Mouse (Mus musculus): ENCODE measurements around the gene C2. TPM values are rescaled to one million over a fixed set of nuclear protein-coding genes. Genes with fewer than 3 reads are reported as not detected.

The C2 gene
- polyA plus RNA-seq, 1 experiment = 31.1 TPM

DNA sequence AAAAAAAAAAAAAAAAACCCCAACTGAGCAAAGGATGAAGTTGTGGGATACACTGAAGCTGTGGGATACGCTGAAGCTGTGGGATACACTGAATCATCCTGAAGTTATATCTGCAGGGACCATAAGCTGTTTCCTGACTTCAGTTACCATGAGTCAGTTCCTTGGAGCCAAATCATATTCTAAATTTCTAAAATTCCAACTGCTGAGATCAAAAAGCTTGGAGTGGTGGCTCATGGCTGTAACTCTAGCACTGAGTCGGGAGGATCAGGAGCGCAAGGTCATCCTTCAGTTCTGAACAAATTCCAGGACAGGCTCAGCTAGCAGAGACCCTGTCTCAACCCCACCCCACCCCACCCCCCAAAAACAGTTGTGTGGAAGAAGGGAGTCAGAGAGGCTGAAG lies 12.4 kb downstream of the C2 start:
- WGBS = 78% methylated on average over 3 of the region's 3 CpGs
- DNase-seq (ENCODE audit: low read depth, low spot score) = no peak

DNA sequence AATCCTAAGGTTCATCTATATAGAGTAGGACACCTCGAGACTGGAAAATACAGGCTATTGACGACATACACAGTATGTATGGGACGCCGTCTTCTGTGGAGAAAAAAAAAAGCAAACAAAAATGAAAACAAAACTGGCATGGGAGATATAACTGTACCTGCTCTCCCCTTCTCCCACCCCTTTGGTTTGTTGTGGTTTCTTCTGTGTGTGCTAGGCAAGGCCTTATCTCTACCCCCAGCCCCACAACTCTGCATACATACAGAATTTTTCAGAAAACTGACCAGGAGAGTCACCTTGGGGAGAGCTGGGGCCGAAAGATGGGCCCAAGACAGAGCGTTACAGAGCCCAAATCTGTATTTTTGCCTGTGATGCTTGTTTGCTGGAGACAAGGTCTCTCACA lies 13.4 kb downstream of the C2 start:
- WGBS = 92% methylated on average over 6 of the region's 6 CpGs

DNA sequence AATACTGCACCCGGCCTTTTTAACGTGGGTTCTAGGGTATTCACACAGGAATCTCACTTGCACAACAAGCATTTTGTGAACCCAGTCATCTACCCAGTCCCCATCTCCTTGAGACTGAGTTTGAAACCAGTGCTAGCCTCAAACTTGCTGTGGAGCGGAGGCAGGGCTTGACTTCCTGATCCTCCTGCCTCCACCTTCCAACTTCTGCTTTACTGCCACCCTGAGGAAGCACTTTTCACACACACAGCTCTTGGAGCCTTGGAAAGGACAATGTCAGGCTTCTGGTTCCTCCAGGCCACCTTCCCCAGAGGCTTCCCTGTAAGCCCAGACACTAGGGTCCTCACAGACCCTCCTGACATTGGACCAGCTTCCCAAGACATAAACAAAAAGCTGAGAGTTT lies 14.7 kb downstream of the C2 start:
- WGBS = 75% methylated on average over 3 of the region's 3 CpGs
- DNase-seq (ENCODE audit: low read depth, low spot score) = no peak

More for the DNA sequence above, 13.4 kb downstream of the C2 start:
- DNase-seq (ENCODE audit: low read depth, low spot score) = no peak

DNA sequence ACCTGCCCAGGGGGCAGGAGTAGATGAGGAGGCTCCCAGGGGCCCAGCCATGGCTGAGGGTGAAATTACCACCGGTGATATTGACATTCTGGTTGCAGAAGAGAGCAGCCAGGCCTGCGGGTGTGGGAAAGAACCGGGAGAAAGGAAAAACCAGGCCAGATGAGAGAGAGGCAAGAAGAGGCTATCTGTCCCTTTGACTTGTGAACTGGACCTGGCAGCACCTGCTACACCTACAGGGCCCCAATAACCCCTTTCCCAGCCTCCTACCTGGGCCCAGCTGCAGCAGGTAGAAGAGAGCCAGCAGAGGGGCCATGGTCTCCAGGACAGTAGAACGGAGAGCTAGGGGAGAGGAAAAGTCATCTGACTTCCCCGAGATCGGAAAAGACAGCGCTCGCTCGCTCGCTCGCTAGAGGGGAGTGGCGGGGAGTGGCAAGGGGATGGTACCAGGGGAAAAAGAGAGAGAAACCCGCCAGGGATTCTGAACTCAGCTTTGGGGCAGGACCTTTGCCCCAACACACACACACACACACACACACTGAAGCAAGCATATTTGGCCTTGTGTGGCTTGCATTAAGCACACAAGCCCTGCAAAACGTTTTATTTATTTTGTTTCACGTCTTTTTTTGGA lies 16.3 kb downstream of the C2 start, which contains the start of gene Gm20547:
Gm20547 (minus strand) TSS at position 360 of the 628 bp plus-strand sequence.
- DNase-seq (ENCODE audit: low read depth, low spot score) = no peak
- 10% methylated on average over 15 of the region's 15 CpGs for WGBS

DNA sequence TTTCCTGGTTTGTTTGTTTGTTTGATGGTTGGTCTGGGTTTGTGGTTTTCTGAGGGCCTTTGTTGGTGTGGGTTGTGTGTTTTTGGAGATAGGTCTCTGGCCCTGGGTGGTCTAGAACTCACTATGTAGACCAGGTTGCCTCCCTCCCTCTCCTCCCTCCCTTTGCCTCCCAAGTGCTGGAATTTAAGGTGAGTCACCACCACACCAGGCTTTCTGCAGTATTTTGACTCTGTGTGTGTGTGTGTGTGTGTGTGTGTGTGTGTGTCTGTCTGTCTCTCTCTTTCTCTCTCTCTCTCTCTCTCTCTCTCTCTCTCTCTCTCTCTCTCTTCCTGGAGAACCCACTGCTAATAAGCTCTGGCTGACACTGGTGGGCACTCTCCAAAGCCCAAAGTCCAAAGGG lies 16.9 kb downstream of the C2 start:
- no peak for DNase-seq (ENCODE audit: low read depth, low spot score)

DNA sequence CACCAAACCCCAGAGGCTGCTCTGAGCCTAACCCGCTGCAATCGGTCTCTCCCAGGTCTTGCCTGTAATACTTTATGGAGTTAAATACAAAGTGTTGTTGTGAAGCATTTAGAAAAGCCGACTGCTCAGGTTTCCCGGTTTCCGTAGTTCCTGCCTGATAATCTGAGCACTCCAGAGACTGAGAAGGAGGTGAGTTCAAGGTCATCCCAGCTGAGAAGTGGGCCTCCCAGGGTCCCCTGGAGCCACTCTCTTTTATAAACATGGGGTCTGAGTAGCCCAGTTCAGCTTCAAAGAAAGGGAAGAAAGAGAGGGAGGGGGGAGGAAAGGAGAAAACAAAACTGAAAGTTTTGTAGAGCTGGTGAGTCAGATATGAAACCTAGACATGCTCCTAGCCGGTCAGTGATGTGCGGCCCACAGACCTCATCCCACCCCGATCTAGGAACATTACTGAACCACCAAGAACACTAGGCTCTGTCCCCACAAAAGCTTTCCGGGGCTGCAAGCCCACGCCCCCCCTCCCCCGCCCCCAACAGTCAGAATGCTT lies 18.7 kb downstream of the C2 start, which contains the start of gene Zbtb12:
Zbtb12 (plus strand) TSS at position 148 of the 544 bp plus-strand sequence.
- DNase-seq (ENCODE audit: low read depth, low spot score) = no peak
- 51% methylated on average over 11 of the region's 11 CpGs for WGBS

DNA sequence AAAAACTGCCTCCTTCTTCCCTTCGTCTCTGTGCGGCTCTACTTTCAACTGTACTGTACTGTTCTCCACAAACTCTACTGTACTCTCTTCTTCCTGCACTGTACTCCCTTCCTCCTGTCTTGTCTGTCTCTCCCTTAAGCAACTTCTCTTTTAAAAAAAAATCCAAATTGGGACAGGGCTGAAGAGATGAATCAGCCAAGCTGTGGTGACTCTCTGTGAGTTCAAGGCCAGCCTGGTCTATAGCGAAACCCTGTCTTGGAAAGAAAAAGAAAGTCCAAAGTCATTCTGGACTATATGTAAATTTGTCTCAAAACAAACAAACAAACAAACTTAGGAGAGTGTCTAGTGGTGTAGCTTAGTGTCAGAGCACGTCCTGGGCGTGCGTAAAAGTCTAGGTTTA lies 23.7 kb downstream of the C2 start:
- WGBS = 74% methylated on average over 6 of the region's 6 CpGs
- DNase-seq (ENCODE audit: low read depth, low spot score) = no peak

DNA sequence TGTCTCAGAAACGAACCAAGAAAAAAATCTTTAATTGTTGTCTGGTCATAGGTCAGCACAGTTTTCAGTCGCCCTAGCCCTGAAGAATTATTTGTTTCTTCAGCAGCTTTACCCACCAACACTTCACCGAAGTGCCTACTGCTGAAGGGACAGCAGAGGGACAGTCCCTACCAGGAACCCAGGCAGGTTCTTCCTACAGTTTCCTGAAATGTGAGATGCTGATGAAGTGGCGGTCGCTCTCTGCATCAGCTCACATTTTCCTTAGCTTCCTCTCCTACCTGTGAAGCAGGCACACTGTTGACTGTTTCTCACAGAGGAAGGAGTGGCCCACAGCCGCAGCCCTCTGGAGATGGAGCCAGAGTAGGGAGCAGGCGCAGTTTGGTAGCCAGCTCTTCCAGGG lies 32.1 kb downstream of the C2 start:
- 26% methylated on average over 7 of the region's 7 CpGs for WGBS
- no peak for DNase-seq (ENCODE audit: low read depth, low spot score)

DNA sequence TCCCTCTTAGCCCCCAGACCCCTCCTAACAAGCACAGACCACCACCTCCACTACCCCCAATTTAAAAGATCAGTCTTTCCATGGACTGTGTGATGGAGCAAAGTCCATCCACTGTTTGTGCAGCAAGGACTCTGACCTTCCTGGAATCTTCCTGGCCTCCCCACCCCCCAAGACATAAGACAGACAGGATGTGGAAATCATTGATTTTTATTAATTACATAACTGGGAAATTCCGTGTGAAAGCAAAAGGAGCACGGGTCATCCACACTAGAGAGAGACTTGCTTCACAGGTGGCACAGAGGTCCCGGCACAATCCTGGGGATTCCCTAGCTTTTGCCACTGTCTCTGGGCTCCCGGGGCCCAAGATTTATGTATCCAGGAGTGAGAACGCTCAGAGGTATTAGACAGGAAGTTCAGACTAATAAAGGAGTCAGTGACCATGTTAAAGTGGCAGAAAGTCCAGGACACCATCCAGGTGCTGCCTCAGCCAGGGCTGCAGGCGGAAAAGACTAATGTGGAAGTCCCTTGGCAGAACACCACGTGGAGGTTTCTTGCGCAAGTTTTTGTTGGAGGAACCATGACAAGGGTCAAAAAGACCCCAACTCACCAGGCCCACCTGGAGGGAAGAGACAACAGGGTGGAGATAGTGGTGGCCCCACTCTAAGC lies 35.5 kb downstream of the C2 start, which contains the start of gene Cfb:
Cfb (minus strand) TSS at position 103 of the 666 bp plus-strand sequence.
- 27% methylated on average over 8 of the region's 8 CpGs for WGBS

DNA sequence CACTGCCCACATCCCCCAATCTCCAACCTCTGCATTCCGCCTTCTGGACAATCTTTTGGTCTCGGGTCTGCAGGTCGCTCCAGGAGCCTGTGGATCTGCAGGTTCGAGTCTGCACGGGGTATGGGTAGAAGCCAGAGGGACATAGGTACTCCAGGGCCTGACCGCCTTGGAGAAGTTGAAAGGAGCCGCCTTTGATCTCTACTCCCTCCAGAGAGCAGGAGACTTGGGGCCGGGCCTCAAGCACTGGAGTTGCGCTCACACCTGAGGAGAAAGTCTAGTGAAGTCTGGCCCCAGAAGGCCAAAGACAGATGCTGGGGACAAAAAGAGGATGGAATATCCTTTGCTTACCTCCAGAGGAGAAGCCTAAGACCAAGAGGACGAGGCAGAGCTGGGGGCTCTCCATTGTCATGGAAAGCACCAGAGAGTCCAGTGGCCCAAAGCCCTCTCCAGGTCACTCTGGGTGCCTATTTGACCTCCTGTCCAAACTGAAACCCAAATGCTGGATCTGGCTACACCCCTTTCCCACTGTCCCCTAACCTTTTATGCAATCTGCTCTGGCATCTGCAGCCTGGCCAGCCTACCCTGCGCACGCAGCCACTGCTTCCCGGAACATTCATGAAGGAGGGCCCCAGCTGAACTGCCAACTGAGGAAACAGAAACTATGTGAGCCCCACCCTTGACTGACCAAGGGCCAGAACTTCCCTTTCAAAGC lies 36.2 kb downstream of the C2 start:
- WGBS = 35% methylated on average over 13 of the region's 13 CpGs
- DNase-seq (ENCODE audit: low read depth, low spot score) = peak; percentile 53

More for the DNA sequence above, 35.5 kb downstream of the C2 start, which contains the start of gene Cfb:
- DNase-seq (ENCODE audit: low read depth, low spot score) = peak; percentile 47

DNA sequence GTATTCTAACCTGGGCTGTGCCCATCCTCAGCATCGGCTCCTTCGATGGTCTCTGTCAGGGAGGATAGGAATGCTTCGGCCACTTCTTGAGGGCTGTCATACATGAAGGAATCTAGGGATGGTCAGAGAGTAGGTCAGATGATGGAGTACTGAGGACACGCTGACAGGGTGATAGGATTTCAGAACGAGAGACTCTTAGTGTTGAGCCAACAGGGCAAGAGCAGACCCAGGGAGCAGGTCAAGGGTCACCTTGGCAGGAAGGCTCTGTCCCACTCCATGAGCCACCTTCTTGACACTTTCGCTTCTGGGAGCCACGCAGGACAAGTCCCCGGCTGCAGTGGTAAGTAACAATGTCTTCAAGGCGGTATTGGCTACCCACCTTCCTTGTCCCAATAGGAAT lies 37.6 kb downstream of the C2 start:
- no peak for DNase-seq (ENCODE audit: low read depth, low spot score)
- 84% methylated on average over 9 of the region's 9 CpGs for WGBS

DNA sequence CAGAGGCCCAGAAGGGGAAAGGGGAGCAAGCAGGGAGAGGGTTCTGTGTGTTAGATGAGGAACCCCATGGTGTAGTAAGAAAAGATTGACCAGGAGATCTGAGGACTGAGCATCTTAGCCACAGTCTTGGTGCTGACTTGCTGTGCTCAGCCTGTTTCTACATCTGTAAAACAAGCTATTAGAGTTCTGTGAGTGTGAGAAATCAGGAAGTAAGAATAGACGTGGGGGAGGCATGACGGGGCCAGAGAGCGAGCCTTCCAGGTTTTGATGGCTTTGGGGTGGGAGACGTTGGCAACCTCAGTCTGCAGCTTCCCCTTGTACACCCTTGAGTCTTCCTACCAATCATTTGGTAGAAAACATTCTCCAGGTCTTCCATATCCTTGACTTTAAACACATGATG lies 39.4 kb downstream of the C2 start:
- DNase-seq (ENCODE audit: low read depth, low spot score) = no peak
- WGBS = 76% methylated on average over 4 of the region's 4 CpGs

DNA sequence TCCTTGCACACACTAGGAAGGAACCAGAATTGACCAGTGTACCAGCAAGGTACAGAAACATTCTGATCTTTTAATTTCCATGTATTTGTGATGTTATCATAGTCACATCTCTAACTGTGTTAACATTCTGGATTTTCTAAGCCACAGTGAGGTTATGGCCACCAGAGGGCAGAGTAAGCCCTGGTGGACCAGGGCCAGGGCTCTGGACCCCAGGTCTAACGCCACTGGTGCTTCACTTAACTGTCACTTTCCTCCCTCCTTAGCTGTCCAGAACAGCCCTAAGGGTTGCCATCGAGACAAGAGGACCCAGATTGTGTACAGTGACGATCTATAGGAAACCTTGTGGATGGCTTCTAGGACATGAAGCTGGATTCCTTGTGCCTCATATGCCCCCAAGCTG lies 42.2 kb downstream of the C2 start:
- no peak for DNase-seq (ENCODE audit: low read depth, low spot score)
- WGBS = 26% methylated on average over 3 of the region's 3 CpGs

DNA sequence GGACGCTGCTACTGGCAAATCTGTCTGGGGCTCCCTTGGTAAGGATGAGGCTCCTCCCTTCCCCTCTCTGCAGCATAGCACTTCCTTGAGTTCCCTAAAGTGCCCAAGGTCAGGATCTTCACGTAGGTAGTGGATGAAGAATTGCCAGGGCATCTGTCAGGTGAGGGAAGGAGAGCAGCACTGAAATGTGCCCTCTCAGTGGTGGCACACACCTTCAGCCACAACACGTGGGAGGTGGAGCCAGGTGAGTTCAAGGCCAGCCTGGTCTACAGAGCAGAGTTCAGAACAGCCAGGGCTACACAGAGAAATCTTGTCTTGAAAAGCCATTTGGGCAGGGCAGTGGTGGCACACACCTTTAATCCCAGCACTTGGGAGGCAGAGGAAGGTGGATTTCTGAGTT lies 43.3 kb downstream of the C2 start:
- no peak for DNase-seq (ENCODE audit: low read depth, low spot score)
- 36% methylated on average over 3 of the region's 3 CpGs for WGBS

DNA sequence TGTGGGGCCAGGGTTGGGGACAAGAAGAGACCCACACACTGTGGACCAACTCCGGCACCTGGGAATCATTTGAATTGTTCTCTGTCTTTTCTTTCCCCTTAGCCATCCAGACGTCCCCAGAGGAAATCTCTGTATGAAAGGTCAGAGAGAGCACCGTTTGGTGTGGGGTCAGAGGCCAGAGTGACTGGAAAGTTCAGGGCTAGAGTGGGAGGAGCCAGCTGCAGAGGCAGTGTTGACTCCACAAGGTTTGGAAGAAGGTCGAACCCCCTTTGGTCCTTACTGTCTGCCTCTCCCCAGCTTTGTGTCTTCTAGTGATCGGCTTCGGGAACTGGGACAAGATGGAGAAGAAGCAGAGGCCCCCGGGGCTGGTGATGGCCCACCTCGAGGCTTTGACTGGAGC lies 44.6 kb downstream of the C2 start:
- 74% methylated on average over 8 of the region's 8 CpGs for WGBS
- no peak for DNase-seq (ENCODE audit: low read depth, low spot score)

DNA sequence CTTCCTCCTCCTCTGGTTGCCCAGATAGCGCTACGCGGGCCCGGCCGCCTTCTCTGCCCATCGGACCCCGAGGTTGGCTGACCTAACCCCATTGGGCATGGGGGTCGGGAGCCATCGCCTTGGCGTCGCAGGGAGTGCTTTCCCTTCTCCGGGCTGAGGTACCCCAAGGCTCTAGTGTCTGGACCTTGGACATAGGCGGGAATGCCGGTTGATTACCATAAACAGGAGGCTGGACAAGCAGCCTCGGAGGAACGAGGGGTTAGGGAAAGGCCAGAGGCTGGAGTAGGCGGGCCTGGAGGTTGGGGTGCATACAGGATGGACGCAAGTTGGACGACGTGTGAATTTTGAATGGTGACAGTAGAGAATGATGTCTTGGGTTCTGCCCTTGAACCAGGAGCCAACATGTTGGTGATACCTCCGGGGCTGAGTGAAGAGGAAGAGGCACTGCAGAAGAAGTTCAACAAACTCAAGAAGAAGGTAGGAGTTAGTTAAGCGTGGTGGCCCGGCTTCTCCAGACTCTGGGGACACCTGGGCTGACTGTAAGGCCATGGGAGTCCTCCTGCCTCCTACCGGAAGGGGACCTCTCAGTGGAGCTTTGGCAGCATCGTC lies 47.4 kb downstream of the C2 start:
- DNase-seq (ENCODE audit: low read depth, low spot score) = no peak
- WGBS = under 1% methylated on average over 25 of the region's 25 CpGs

DNA sequence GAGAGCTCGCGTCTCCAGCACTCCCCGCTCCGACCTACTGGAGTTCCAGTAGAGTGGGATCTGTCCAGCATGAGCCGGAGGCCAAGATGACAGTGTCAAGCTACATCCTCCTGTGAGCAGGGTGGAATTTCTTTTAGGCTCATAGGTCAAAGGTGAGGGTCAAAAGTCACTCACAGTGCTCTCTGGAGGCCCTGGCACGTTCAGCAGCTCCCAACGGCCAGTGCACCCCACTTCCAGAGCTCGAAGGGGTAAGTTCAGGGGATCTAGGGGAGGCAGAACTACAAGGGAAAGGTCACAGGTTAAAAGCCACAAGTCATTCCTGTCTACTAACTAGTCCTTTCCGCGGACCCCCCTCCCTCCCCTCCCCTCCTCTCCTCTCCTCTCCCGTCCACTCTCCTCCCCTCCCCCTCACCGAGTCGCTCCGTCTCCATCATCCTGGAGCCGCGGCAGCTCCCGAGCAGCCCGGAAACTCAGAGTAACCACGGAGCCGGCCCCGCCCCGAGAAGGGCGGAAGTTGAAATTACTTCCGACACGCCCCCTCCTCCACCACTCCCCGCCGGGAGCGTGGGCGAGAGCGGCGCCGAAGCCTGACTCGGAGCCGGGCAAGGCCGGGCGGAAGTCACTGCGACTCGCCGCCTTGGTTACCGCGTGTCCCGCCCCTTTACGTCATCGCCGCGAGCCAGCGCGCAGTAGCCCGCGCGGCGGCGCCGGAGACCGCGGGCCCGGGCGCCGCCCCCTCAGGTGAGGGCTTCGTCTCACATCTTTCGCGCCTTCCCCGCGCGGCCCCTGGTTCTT lies 48.1 kb downstream of the C2 start, which contains the start of the genes Skiv2l and Nelfe:
Skiv2l (minus strand) TSS at position 489 of the 795 bp plus-strand sequence.
Nelfe (plus strand) TSS at position 670 of the 795 bp plus-strand sequence.
- under 1% methylated on average over 62 of the region's 65 CpGs for WGBS
- DNase-seq (ENCODE audit: low read depth, low spot score) = peak; percentile 80

DNA sequence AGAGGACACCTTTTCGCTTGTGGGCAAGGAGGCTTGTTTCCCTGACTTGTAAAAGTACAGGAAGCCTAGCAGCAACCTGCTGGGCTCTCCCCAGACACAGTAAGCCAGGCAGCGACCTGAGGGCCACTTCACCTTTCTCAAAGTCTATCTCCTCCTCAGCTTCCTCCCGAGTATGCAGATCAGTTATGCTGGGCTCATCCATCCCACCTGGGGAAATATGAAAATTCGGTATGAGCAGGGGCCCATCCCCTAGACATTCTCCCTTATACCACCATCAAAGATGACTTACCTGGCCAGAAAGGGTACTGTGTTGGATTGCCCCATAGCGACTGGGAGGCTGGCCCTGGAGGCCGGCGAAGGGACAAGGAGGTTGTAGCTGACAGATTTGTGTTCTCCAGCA lies 50.5 kb downstream of the C2 start:
- 94% methylated on average over 7 of the region's 7 CpGs for WGBS
- DNase-seq (ENCODE audit: low read depth, low spot score) = no peak

DNA sequence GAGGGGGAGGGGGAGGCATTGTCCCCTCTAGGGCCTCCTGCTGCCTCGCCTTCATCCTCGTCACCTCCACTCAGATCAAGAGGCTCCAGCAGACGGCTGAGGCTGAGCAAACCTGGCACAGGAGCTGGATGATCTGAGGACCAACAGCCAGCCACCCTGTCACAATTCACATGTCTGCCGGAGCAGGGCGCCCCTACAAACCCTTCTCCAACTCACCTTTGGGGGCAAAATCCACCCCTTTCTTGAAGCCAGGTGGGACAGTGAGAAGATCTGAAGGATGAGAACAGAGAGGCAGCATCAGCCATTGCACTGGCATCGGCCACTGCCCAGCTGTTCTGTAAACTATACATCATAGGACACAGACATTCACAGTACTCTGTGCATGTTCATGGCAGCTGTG lies 50.9 kb downstream of the C2 start:
- no peak for DNase-seq (ENCODE audit: low read depth, low spot score)
- 94% methylated on average over 6 of the region's 6 CpGs for WGBS
